Mouse (Mus musculus) ES-E14 (cell line): Measurements from ENCODE around the gene Clic4. TPM values are rescaled to one million over a fixed set of nuclear protein-coding genes. Genes with fewer than 3 reads are reported as not detected.

Experiments
- DNase-seq: peaks from one replicate; pipeline ENCODE4 v3.0.0-alpha.2; 2013; ENCODE audit warnings: low read depth, low spot score
- H3K27ac ChIP-seq: 2 replicates; pipeline ENCODE4 v1.5.1; 2012; ENCODE audit warnings: low read depth, mild to moderate bottlenecking, low read length, moderate library complexity, mixed read lengths; ENCODE audit not compliant: poor library complexity, insufficient read depth, severe bottlenecking
- H3K36me3 ChIP-seq: 2 replicates; pipeline ENCODE4 v1.6.1; 2012; ENCODE audit warnings: mild to moderate bottlenecking, low read length, moderate library complexity, mixed read lengths; ENCODE audit not compliant: control insufficient read depth, poor library complexity, insufficient read depth, severe bottlenecking
- H3K4me1 ChIP-seq, 2 experiments: fragments of 150-350 bp in 1 of 2; sonication (generic) in 1 of 2; 2 replicates each; pipeline ENCODE4 v1.6.1; 2012; ENCODE audit warnings: low read length in 2 of 2, mild to moderate bottlenecking in 1 of 2, mixed read lengths in 1 of 2; ENCODE audit not compliant: control insufficient read depth in 2 of 2, insufficient read depth in 2 of 2, poor library complexity in 1 of 2
- H3K4me3 ChIP-seq, 2 experiments: fragments of 150-350 bp in 1 of 2; sonication (generic) in 1 of 2; 2 replicates each; pipeline ENCODE4 v1.5.1; 2012; ENCODE audit warnings: low read length in 2 of 2, low read depth in 1 of 2, mild to moderate bottlenecking in 1 of 2, mixed read lengths in 1 of 2; ENCODE audit not compliant: insufficient read depth in 1 of 2, poor library complexity in 1 of 2, severe bottlenecking in 1 of 2
- H3K9ac ChIP-seq: 2 replicates; pipeline ENCODE4 v1.6.1; 2012; ENCODE audit warnings: low read depth, mild to moderate bottlenecking, low read length, mixed read lengths; ENCODE audit not compliant: poor library complexity, insufficient read depth, severe bottlenecking
- H3K9me3 ChIP-seq: fragments of 150-350 bp; sonication (generic); 2 replicates; pipeline ENCODE4 v1.6.1; 2012; ENCODE audit warnings: low read depth, mild to moderate bottlenecking, low read length; ENCODE audit not compliant: control insufficient read depth, insufficient read depth
- CHD2 ChIP-seq: IDR thresholded peaks from 2 replicates; pipeline ENCODE4 v1.6.1; 2014; ENCODE audit warnings: mild to moderate bottlenecking, low read depth, low read length, inconsistent platforms
- HCFC1 ChIP-seq: IDR thresholded peaks from 2 replicates; pipeline ENCODE4 v1.6.1; 2012; ENCODE audit warnings: low read length, inconsistent platforms, borderline replicate concordance; ENCODE audit not compliant: insufficient read depth
- MAFK ChIP-seq: IDR thresholded peaks from 2 replicates; pipeline ENCODE4 v1.6.1; 2014; ENCODE audit warnings: mild to moderate bottlenecking, low read depth, low read length, inconsistent platforms; ENCODE audit not compliant: insufficient read depth
- ZC3H11A ChIP-seq: IDR thresholded peaks from 2 replicates; pipeline ENCODE4 v1.6.1; 2012; ENCODE audit warnings: low read depth, mild to moderate bottlenecking, inconsistent platforms, low read length, borderline replicate concordance
- ZNF384 ChIP-seq: IDR thresholded peaks from 2 replicates; pipeline ENCODE4 v1.6.1; 2012; ENCODE audit warnings: low read depth, low read length, inconsistent platforms
- in situ Hi-C, 2 experiments: fragments of 600-800 bp; cut with MboI; formaldehyde crosslinking; loops; one replicate each; pipeline ENCODE4 v1.15.1; 2025; ENCODE audit warnings: low sequenced_read_pairs in 2 of 2, inconsistent platforms in 1 of 2; ENCODE audit not compliant: unreplicated experiment in 2 of 2
- total RNA-seq: library from RNA; depleted of rRNA; stranded (reverse); fragments of 300-350 nt; gene quantifications from 2 replicates; pipeline ENCODE4 v1.2.3, GENCODE M21; 2012

The Clic4 gene
- total RNA-seq, 1 experiment: 69.3 TPM

DNA sequence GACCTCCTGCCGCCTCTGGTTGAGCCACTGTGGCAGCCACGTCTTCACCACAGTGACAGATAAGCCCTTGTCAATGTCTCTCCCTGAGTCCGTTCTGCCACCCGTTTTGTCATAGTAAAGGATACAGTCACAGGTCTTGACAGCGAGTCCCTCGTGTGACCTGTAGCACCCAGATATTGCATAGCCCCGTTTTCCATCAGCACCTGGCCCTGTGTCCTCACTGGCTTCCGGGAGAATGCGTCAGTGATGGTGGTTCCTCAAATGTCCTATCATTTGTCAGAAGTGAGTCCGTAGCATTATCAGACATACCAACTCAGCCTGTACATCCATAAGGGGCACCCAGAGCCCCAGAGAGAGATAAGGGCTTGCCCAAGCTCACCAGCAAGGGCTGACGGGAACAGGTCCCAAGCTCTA lies 41.8 kb upstream of the Clic4 start:
- Histone ChIP-seq H3K36me3 (peaks cover 20% of the 10 kb centered on the region), H3K4me3 (no peak overlapping the region), H3K4me1 (peaks cover 11 to 16% of the 10 kb centered on the region in 2 experiments; a peak in 2 of 4 replicates), H3K9me3 (no peaks in the 10 kb centered on the region), H3K9ac (no peak overlapping the region), H3K27ac (no peak overlapping the region)
- DNase-seq: no peak
- in situ Hi-C loops: loop anchor here in 1 of 2 experiments (10.0 kb wide), 1 partner anchor 100 kb away; no protein-coding TSS in a partner anchor
- TF ChIP-seq ZC3H11A (no peak), CHD2 (no peak), HCFC1 (no peak), ZNF384 (no peak), MAFK (no peak)

- H3K27ac ChIP-seq: no peak overlapping the region
Measured at GRCm38 (mm10) chr4:135313761-135314241, 41.2 kb upstream of the Clic4 start.

DNA sequence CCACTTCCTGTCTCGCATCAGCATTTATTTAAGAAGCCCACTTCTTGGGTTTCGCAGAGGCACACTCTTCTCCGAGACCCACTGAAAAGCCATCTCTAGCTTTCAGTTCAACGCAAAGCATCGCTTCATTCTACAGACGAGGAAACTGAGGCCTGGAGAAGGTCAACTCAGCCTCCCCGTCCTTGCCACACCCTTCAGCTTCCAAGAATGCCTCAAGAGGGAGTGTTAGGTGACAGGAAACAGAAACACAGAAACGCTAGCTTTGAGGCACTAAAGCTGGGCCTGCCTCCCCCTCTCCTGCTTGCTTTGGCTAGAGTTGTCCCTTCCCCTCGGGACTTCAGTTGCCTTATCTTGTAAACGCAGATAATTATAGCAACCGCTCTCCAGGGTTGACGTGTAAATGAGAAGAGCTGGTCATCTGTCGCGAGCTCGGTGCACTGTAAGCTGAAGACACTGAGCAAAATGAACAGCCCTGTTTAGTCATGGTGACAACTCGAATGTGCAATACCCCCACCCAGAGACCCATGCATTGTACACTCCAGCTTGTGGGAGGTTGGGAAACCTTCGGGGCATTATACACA lies 40.6 kb upstream of the Clic4 start:
- no peak for TF ChIP-seq HCFC1
- no peak for TF ChIP-seq MAFK
- no peak for TF ChIP-seq CHD2
- no peak for TF ChIP-seq ZNF384
- TF ChIP-seq ZC3H11A: no peak
- Histone ChIP-seq H3K36me3 (peaks cover 14% of the 10 kb centered on the region), H3K27ac (peak overlapping the region; percentile 24; the same call in 1 of the 2 replicates), H3K4me1 (peaks cover 13 to 20% of the 10 kb centered on the region in 2 experiments; a peak in 2 of 4 replicates), H3K9ac (no peak overlapping the region), H3K4me3 (no peak overlapping the region), H3K9me3 (no peaks in the 10 kb centered on the region)
- no peak for DNase-seq
- in situ Hi-C loops: loop anchor here in 1 of 2 experiments (10.0 kb wide), 1 partner anchor 98 kb away; no protein-coding TSS in a partner anchor

More at GRCm38 (mm10) chr4:135313761-135314241, 41.2 kb upstream of the Clic4 start:
- in situ Hi-C loops: loop anchor here in 1 of 2 experiments (10.0 kb wide), 1 partner anchor 99 kb away; no protein-coding TSS in a partner anchor
- no peak for DNase-seq
- Histone ChIP-seq H3K4me3 (no peak overlapping the region), H3K9me3 (no peaks in the 10 kb centered on the region), H3K9ac (no peak overlapping the region), H3K36me3 (peaks cover 18% of the 10 kb centered on the region), H3K4me1 (peaks cover 13 to 20% of the 10 kb centered on the region in 2 experiments; a peak in 2 of 4 replicates)
- no peak for TF ChIP-seq HCFC1
- TF ChIP-seq ZNF384: no peak
- TF ChIP-seq ZC3H11A: no peak
- no peak for TF ChIP-seq CHD2
- TF ChIP-seq MAFK: no peak

GRCm38 (mm10) chr4:135312706-135313105 lies 40.1 kb upstream of the Clic4 start:
- no peak overlapping the region for H3K27ac ChIP-seq
- DNase-seq: no peak
- peaks cover 15 to 22% of the 10 kb centered on the region in 2 experiments; a peak in 2 of 4 replicates for H3K4me1 ChIP-seq
- H3K4me3 ChIP-seq: no peak overlapping the region
- in situ Hi-C loops: loop anchor here in 1 of 2 experiments (10.0 kb wide), 1 partner anchor 98 kb away; no protein-coding TSS in a partner anchor
- H3K9me3 ChIP-seq: no peaks in the 10 kb centered on the region
- no peak for TF ChIP-seq ZC3H11A
- no peak for TF ChIP-seq CHD2
- no peak for TF ChIP-seq HCFC1
- H3K36me3 ChIP-seq: peaks cover 11% of the 10 kb centered on the region
- H3K9ac ChIP-seq: no peak overlapping the region
